Mouse (Mus musculus): ENCODE measurements at regions not wholly inside any gene's neighbourhood (a gene's known extent, or its start where the extent isn't known, plus 50 kb on each side); places are given as distances from the start of the nearest gene placed in this dataset.

DNA sequence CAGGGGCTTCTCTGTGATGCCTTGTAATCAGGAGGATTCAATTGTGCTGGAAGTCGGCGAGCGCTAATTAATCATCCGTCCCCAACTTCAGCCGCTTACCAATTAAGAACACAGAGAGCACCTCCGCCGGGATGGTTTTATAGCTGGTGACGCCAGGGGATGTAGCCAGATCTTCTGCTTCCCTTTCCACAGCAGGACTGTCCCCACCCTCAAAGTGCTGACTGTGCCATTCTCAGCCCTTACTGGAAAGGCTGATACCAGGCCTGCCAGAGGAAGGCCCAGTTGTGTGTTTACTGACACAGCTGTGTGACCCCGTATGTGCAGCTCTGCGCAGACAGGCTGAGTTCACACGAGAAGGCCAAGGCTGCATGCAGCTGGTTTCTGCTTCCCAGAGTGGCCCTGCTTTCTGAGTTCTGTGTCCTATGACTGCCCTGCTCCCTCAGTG is 59.9 kb upstream of the Bend4 start:
- DNase-seq (ENCODE audit: low spot score in 2 of 2) = no peak

- peak in 1 of 2 experiments; percentile 31 for DNase-seq (ENCODE audit: low spot score in 2 of 2)
Observed at GRCm38 (mm10) chr5:67490709-67491108, 62.6 kb upstream of the Bend4 start.

DNA sequence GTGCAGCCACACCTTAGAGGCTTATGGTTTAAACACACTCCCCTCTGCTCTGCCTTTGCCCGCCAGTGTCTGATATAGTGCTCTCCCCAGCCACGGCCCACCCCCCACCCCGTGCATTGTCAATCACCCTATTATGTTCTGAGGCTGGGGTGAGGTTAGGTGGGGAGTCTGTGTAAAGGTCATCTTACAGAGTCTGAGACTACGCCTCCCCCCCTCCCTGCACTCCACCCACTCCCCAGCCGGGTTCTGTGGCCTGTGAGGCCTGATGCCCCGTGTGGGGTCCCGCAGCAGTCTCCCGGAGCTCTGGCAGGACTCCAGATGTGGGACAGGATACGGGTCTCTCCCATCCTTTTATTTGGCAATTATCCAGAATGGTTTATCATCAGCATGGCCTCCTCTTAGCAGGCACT is 64.8 kb upstream of the Bend4 start:
- no peak for DNase-seq (ENCODE audit: low spot score in 2 of 2)

- no peak for DNase-seq (ENCODE audit: low spot score in 2 of 2)
Observed at GRCm38 (mm10) chr5:67496710-67497109, 68.6 kb upstream of the Bend4 start.

DNA sequence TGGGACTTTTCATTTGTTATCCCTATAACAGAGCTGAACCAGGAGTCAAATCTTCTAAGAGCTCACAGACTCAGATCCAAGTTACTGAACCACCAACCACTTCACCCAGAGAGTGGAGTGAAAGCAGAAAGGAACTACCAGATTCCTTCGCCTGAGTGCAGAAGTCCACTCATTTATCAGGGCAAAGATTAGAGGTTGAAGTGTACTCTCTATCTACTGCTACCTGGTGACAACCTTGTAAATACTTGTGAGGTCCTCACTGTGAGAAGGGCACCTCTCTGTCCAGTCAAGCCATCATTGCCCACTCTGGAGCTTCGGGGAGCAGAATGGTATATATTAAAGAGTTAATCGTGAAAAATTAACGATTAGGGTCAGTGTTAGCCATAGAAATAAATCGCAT is 87.4 kb upstream of the Shisa3 start:
- DNase-seq (ENCODE audit: low spot score in 2 of 2) = no peak

DNA sequence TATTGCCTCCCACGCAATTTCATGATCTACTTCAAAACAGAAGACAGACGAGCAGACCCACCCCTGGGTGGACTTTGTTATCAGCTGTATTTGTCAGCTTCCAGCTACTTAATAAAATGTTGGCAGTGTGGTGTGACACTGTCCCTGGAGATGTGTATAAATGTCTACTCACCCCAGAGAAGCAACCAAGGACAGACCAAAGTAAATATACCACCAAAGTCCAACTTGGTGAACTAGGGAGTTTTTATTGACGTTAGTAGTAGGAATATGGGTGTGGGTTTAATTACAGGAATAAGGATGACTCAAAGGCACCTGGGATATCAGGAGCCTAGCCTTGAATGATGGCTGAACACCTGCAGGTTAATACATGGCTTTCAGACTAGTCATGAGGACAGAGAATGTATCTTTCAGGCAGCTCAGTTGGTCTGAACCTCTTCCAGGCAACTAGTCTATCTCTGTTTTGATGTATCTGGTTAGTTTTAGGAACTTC is 86.2 kb upstream of the Shisa3 start:
- no peak for DNase-seq (ENCODE audit: low spot score in 2 of 2)

GRCm38 (mm10) chr5:67530149-67530548 is 77.5 kb upstream of the Shisa3 start:
- DNase-seq (ENCODE audit: low spot score in 2 of 2) = no peak

- DNase-seq (ENCODE audit: low spot score in 2 of 2) = peak in 1 of 2 experiments; percentile 30
Observed at GRCm38 (mm10) chr5:67530957-67531356, 76.7 kb upstream of the Shisa3 start.

DNA sequence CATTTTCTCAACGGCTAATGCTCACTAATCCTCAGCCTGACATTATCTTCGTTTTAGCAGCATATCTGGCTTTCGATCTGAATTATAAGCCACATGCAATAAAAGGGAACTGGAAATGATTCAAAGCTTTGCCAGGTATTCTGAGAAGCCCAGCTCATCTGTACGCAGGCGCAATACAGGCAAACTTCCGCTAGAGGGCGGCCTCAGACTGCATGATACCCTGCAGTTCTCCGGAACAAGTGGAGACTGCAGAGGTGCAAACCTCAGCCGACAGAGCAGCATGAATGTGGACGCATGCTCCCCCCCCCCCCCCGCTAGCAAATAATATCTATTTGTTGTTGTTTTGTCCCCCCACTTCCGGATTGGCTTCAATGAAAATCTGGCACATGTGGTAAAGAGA is 75.3 kb upstream of the Shisa3 start:
- DNase-seq (ENCODE audit: low spot score in 2 of 2) = peak; percentile 41 to 79

GRCm38 (mm10) chr5:67532756-67533255 is 74.9 kb upstream of the Shisa3 start:
- DNase-seq (ENCODE audit: low spot score in 2 of 2) = no peak

DNA sequence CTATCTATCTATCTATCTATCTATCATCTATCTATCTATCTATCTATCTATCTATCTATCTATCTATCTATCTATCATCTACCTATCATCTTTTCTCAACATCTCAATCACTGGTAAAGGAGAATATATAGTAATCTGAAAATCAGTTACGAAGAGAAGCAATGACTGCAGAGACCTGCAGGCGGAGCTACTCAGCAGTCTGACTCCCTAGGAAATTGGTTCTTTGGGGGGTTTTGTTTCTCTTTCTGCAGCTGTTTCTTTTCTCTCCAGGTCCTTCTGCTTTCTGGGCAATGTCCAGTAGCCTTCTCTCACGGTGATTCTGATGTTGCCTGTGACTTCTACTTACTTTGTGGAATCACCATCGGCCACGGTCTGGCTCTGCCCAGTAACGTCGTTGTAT is 73.6 kb upstream of the Shisa3 start:
- DNase-seq (ENCODE audit: low spot score in 2 of 2) = no peak

DNA sequence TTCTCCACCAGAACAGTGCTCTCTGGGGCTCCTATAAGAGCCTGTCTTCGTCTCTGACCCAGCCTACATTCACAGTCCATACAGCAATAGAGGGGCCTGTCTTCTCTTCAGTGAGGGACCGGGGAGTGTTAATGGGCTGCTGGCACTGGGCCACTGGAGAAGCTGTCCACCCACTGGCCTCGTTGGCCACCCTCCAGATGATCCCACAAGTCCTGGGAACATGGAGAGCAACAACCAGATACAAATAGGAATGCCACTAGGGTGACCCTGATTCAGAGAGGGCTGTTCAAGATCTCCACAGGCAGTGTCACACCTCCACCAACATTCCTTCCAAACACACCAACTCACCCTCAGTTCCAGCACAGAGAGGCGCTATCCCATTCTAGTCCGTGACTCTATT is 69.7 kb upstream of the Shisa3 start:
- no peak for DNase-seq (ENCODE audit: low spot score in 2 of 2)

GRCm38 (mm10) chr5:67539591-67540238 is 68.0 kb upstream of the Shisa3 start:
- no peak for DNase-seq (ENCODE audit: low spot score in 2 of 2)

- no peak for DNase-seq (ENCODE audit: low spot score in 2 of 2)
Observed at GRCm38 (mm10) chr5:67541867-67542266, 65.8 kb upstream of the Shisa3 start.

- DNase-seq (ENCODE audit: low spot score in 2 of 2) = no peak
Observed at GRCm38 (mm10) chr5:67544028-67544589, 63.6 kb upstream of the Shisa3 start.

GRCm38 (mm10) chr5:67550257-67550656 is 57.4 kb upstream of the Shisa3 start:
- no peak for DNase-seq (ENCODE audit: low spot score in 2 of 2)

GRCm38 (mm10) chr5:67551668-67552390 is 55.9 kb upstream of the Shisa3 start:
- DNase-seq (ENCODE audit: low spot score in 2 of 2) = no peak

GRCm38 (mm10) chr5:67552865-67553264 is 54.8 kb upstream of the Shisa3 start:
- no peak for DNase-seq (ENCODE audit: low spot score in 2 of 2)

Measured in spleen, postnatal 10 days (tissue).